ENCODE assay signal across 8 mouse cellular contexts in the genomic region with DNA sequence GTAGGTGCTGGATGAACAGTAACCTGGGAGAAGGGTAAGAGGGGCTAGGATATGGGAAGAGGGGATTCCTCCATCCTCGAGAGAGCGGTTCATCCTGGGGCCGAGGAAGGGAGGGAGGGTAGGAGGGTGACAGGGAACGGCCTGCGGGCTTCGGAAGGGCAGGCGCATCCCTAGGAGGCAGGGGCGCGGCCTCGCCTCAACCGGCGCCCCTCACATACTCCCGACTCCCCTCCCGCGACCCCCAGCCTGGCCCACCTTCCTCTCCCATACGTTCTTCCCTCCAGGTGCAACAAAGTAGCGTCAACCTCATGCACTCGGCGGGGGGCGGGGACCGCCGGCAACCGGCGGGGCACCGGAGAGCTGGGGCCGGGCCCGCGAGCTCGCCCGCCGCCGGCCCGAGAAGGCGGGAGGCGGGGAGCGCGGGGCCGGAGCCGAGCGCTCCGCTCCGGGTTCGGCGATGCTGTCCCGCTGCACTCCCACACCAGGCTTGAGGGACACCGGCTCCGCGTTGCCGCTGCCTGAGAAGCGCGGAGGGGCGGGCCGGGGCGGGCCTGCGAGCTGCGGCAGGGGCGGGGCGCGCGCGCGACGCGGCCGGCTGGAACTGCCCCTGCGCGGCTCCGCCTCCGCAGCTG. TPM values are rescaled to one million over a fixed set of nuclear protein-coding genes. Genes with fewer than 3 reads are reported as not detected.
DNase-seq lines count a peak whose midpoint lies in the region; ATAC-seq and TF ChIP-seq lines count a peak whose summit lies in the region.

Gene Limk1 (minus strand): TSS at position 513 of the 632 bp plus-strand sequence.

- H3K36me3 ChIP-seq in kidney, embryonic 15.5 days: peaks cover 21% of the 10 kb centered on the region
- peaks cover 31% of the 10 kb centered on the region for H3K36me3 ChIP-seq in forebrain, embryonic 12.5 days (replicated peaks)
- H3K36me3 ChIP-seq in midbrain, postnatal 0 days (ENCODE audit: insufficient read depth, low read length): peaks cover 26% of the 10 kb centered on the region

- no peaks in the 10 kb centered on the region for H3K27me3 ChIP-seq in kidney, embryonic 15.5 days
- 0 out of 2 replicates have a peak, but pooled peaks cover 4% of the 10 kb centered on the region for H3K27me3 ChIP-seq in forebrain, embryonic 12.5 days
- H3K27me3 ChIP-seq in midbrain, postnatal 0 days (ENCODE audit: insufficient read depth, low read length): no peaks in the 10 kb centered on the region

- H3K4me3 ChIP-seq in kidney, embryonic 15.5 days (replicated peaks): peak within 1 kb of the TSS; percentile 92
- peak within 1 kb of the TSS; percentile 84 for H3K4me3 ChIP-seq in forebrain, embryonic 12.5 days (replicated peaks)
- peak within 1 kb of the TSS; percentile 91 for H3K4me3 ChIP-seq in midbrain, postnatal 0 days (ENCODE audit: low read depth, low read length)

- WGBS in kidney, embryonic 15.5 days: under 1% methylated on average over 58 of the region's 69 CpGs
- WGBS in forebrain, embryonic 12.5 days: under 1% methylated on average over 43 of the region's 69 CpGs
- WGBS in midbrain, postnatal 0 days: under 1% methylated on average over 36 of the region's 69 CpGs

- no peaks in the 10 kb centered on the region for H3K9me3 ChIP-seq in kidney, embryonic 15.5 days (replicated peaks)
- H3K9me3 ChIP-seq in forebrain, embryonic 12.5 days: no peaks in the 10 kb centered on the region
- no peaks in the 10 kb centered on the region for H3K9me3 ChIP-seq in midbrain, postnatal 0 days (ENCODE audit: low read length)

- H3K27ac ChIP-seq in kidney, embryonic 15.5 days: peak within 1 kb of the TSS; percentile 77
- peak within 1 kb of the TSS; percentile 88 for H3K27ac ChIP-seq in forebrain, embryonic 12.5 days
- H3K27ac ChIP-seq in midbrain, postnatal 0 days (ENCODE audit: low read depth, low read length): peak within 1 kb of the TSS; percentile 87

- peak; percentile 20 for ATAC-seq in kidney, embryonic 15.5 days (replicated peaks; ENCODE audit: low FRiP score)
- peak; percentile 19 for ATAC-seq in forebrain, embryonic 12.5 days (ENCODE audit: low FRiP score)
- ATAC-seq in midbrain, postnatal 0 days (ENCODE audit: low FRiP score): peak; percentile 11

- no peak for TF ChIP-seq CTCF in midbrain, postnatal 0 days (IDR thresholded peaks at IDR 0.05)

- peaks cover 14% of the 10 kb centered on the region for H3K4me1 ChIP-seq in kidney, embryonic 15.5 days
- H3K4me1 ChIP-seq in forebrain, embryonic 12.5 days: peaks cover 22% of the 10 kb centered on the region
- H3K4me1 ChIP-seq in midbrain, postnatal 0 days (ENCODE audit: insufficient read depth, low read length): 0 out of 2 replicates have a peak, but pooled peaks cover 13% of the 10 kb centered on the region

- peak within 1 kb of the TSS; percentile 97 for H3K4me2 ChIP-seq in kidney, embryonic 15.5 days
- peak within 1 kb of the TSS; percentile 87 for H3K4me2 ChIP-seq in forebrain, embryonic 12.5 days
- peak within 1 kb of the TSS; percentile 83 for H3K4me2 ChIP-seq in midbrain, postnatal 0 days (ENCODE audit: low read depth, low read length, poor library complexity, severe bottlenecking)

- DNase-seq in kidney, postnatal 4 days: no peak
- DNase-seq in ZHBTc4 (ENCODE audit: low read depth, low spot score): peak; percentile 54
- DNase-seq in layer of hippocampus, postnatal 25 days (ENCODE audit: extremely low spot score in 1 of 2, low spot score in 1 of 2): peak in 1 of 2 experiments; percentile 35
- no peak for DNase-seq in midbrain, postnatal 0 days (ENCODE audit: low spot score)
- no peak for DNase-seq in gastrocnemius, postnatal 10 days
- DNase-seq in cerebellum, postnatal 4 days (ENCODE audit: low spot score in 2 of 2): no peak

- peak within 1 kb of the TSS; percentile 76 for H3K9ac ChIP-seq in kidney, embryonic 15.5 days
- H3K9ac ChIP-seq in forebrain, embryonic 12.5 days: peak within 1 kb of the TSS; percentile 94
- peak within 1 kb of the TSS; percentile 96 for H3K9ac ChIP-seq in midbrain, postnatal 0 days (replicated peaks; ENCODE audit: low read length, poor library complexity, severe bottlenecking)

RNA-seq across cellular contexts. Expression of gene Limk1, which starts in this region (rescaled TPM):
- polyA plus RNA-seq in kidney, embryonic 15.5 days (2015; fragmentation: Nextera tagmentation; extraction: Ambion mirVana): 4.9 and 5.9 TPM in 2 replicates
- 14.5 and 17.3 TPM in 2 replicates for polyA plus RNA-seq in forebrain, embryonic 12.5 days (2016; fragmentation: Nextera tagmentation; extraction: Ambion mirVana)
- total RNA-seq in layer of hippocampus, postnatal 25 days (2021): 10 to 100 TPM; 39.9 to 41.8 TPM
- 72.9 and 76.5 TPM in 2 replicates for total RNA-seq in midbrain, postnatal 0 days (2014; rRNA removed)
- 15.5 and 16.7 TPM in 2 replicates for polyA plus RNA-seq in midbrain, postnatal 0 days (2015; fragmentation: Nextera tagmentation; extraction: Ambion mirVana)
- 10 to 100 TPM in 1 of 2 experiments, 1 to 10 TPM in 1; 8.4 to 11.4 TPM for total RNA-seq in gastrocnemius, postnatal 10 days (2021)
